Mouse (Mus musculus) cerebellum, adult 9-11 months (tissue): ENCODE results near the gene Mospd3.

Experiments used
- DNase-seq: peaks from one replicate; pipeline ENCODE4 v3.0.0; 2022

The Mospd3 gene

DNA sequence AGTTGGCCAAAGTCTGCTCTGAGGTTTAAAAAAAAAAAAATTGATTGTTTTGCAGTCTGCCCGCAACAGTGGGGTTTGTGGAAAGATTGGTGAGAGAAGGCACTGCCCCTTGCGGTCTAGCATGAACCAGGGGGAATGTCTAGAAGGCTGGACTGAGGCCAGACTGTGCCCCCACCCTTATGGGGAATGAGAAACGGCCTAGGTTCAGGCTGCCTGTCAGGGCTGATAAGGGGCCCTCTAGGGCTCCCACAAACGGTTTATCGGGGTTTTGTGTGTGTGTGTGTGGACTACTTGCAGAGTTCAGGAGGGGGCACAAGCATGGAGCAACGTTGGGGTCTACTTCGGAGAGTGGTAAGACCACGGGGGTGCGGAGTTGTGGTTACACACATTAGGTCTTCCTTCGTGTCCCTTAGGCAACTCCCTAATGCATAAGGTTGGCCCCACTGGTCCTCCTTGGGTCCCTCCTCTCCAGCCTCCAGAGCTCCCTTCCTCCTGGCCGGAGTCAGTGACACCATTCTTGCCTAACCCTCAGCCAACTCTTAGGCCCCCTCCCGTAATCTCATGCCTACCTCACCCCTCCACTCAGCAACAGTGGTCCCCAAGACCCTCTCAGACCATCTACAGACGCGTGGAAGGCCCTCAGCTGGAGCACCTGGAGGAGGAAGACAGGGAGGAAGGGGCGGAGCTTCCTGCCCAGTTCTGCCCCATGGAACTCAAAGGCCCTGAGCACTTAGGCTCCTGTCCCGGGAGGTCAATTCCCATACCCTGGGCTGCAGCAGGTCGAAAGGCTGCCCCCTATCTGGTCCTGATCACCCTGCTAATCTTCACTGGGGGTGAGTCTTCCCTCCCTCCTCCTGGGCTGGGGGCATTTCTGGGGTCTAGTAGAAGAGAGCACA lies 29.9 kb downstream of the Mospd3 start:
- DNase-seq = no peak

- no peak for DNase-seq
Observed at GRCm38 (mm10) chr5:137570181-137570580, 30.7 kb downstream of the Mospd3 start.

DNA sequence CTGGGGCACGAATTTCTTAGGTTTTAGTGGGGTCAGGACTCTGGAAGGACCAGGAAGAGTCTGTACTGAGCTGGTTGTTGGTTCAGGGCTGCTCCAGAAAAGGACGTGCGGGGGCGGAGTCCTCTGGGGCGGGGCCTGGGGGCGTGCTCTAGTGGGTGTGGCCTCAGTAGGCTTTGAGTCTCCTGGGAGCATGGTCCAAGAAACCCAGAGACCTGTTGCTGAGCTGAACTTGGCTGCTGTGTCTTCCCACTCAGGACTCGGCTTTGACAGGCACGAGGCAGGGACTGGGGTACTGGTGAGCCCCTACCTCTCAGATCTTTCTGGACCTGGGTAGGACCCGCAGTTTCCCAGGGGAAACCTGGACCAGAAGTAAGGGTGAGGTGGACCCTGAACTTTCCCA lies 31.2 kb downstream of the Mospd3 start, which contains the start of gene Tfr2:
Tfr2 (plus strand) TSS at position 176 of the 400 bp plus-strand sequence.
- DNase-seq = no peak

DNA sequence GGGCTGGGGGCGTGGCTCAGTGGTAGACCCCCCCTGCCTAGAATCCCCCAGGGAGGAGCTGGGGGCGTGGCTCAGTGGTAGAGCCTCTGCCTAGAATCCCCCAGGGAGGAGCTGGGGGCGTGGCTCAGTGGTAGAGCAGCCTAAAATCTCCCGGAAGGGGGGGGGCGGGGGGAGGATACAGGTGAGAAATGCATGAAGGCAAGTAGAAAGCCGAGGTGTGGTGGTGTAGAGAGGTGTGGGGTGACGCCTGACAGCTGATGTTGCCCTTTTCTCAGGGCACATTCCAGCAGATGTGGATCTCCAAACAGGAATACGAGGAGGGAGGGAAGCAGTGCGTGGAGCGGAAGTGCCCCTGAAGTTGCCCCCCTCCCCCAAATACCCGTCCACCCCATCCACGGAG lies 31.8 kb downstream of the Mospd3 start:
- no peak for DNase-seq

DNA sequence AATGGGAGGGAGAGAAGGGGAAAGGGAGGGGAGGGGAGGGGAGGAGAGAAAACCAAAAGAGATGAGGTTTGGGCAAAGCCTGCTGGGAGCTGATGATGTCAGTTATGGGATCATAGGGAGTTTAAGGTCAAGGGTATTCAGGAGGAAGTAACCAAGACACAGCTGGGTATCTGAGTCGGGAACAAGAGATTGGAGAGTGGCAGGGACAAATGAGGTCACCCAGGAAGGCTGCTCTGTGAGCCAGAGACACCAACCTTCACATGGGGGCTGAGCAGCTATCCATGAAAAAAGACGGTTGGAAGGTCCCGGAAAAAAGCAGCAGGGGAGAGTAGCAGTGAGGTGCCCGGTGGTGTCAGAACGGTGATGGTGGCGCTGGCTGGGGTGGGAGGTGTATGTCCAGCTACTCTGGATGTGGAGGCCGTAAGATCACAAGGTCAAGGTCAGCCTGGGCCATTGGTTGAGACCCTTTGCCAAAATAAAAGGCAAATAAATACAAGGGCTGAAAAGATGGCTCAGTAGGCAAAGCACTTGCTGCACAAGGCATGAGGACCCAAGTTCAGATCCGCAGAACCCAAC lies 32.5 kb downstream of the Mospd3 start:
- no peak for DNase-seq

DNA sequence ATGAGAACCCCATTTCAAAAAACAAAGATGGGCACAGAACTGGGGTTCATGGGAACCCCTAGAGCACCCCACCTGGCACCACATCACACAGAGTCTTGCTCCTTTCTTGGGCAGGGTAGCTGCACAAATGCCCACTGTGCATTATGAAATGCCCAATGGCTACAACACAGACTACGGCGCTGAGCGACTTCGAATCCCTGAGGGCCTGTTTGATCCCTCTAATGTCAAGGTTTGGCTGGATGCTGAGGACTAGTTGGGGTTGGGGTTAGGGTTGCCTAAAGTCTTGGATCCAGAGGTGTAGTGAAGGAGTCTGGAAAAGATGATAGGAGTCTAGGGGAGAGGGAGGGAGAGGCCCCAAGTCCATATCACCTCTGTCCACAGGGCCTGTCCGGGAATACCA lies 34.4 kb downstream of the Mospd3 start:
- DNase-seq = no peak

GRCm38 (mm10) chr5:137565744-137566143 lies 35.1 kb downstream of the Mospd3 start:
- no peak for DNase-seq

GRCm38 (mm10) chr5:137562965-137563364 lies 37.9 kb downstream of the Mospd3 start:
- no peak for DNase-seq

DNA sequence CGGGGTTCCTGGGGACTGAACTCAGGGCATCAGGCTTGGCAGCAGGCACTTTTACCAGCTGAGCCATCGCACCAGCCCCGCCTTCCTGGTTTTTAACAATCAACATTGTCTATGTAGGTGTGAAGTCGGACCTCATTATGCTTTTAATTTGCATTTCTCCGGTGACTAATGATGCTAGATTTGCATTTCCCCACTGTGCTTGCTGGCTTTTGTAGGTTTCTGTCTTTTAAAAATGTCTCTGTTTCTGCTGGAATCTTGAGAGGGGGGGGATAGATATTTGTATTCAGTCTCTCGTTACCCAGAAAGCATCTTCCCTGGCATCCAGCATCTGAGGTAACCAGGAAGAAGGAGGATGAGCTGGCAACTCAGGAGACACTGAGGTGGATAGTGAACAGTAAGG lies 39.3 kb downstream of the Mospd3 start:
- no peak for DNase-seq

- DNase-seq = peak; percentile 63
Observed at GRCm38 (mm10) chr5:137553898-137554297, 47.0 kb downstream of the Mospd3 start.

DNA sequence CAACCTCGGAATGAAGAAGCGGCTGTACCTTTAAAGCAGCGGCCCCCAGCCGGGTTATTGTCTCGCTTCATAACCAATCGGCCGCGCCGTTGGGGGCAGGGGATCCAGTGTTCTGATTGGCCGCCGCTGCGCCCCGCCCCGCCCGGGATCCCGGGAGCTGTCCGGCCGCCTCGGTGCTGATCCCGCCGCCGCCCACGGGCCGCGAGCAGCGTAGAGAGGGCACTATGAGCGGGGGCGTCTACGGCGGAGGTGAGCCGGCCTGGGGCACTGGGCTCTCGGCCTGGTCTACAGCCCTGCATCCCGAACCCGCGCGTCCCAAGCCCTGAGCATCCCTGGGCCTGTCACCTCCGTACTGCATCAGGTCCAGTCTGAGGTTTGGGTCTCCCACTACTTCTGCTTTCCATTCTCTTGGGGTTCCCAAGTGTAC lies 47.4 kb downstream of the Mospd3 start, which contains the start of gene Actl6b:
Actl6b (plus strand) TSS at position 107 of the 427 bp plus-strand sequence.
- DNase-seq = peak; percentile 95

- DNase-seq = no peak
Observed at GRCm38 (mm10) chr5:137553000-137553399, 47.9 kb downstream of the Mospd3 start.

DNA sequence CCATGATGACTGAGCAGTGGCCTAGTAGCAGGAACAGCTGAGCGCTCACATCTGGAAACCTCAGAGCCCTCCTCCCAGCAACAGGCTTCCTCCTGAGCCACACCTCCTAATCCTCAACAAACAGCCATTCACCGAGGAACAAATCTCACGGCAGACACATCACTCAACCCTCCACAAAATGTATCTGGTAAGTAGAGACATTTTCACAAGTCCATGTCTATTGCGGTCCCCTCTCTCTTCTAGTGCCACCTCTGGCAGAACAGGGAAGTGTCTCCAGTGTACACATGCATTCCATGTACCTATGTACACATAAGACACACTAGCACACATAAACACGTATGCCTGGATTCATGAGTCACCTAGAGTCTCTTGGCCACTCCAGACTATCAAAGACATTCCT lies 49.7 kb downstream of the Mospd3 start:
- DNase-seq = no peak

GRCm38 (mm10) chr5:137549840-137550239 lies 51.0 kb downstream of the Mospd3 start:
- no peak for DNase-seq
